Mouse (Mus musculus) limb, embryonic 14.5 days (tissue): ENCODE results near the gene Fbxl20. TPM values are rescaled to one million over a fixed set of nuclear protein-coding genes. Genes with fewer than 3 reads are reported as not detected.

Source experiments
- ATAC-seq: fragments of 200-750 bp; cut with Nextera tagmentation; 2 replicates; pipeline ENCODE4 v1.8.0; 2017; ENCODE audit warnings: low read depth, moderate number of reproducible peaks, moderate TSS enrichment; ENCODE audit not compliant: low FRiP score
- DNase-seq: peaks from one replicate; pipeline ENCODE4 v3.0.0-alpha.2; 2015; ENCODE audit warnings: low spot score
- H3K27ac ChIP-seq: fragments of 300-500 bp; sonication (generic); replicated peaks from 2 replicates; pipeline ENCODE4 v1.5.1; 2014; ENCODE audit warnings: low read depth, mild to moderate bottlenecking, low read length, moderate library complexity, mixed read lengths
- H3K27me3 ChIP-seq: fragments of 300-500 bp; sonication (generic); 2 replicates; pipeline ENCODE4 v1.6.1; 2014; ENCODE audit warnings: low read length, mixed read lengths; ENCODE audit not compliant: control insufficient read depth, insufficient read depth
- H3K36me3 ChIP-seq: fragments of 300-500 bp; sonication (generic); 2 replicates; pipeline ENCODE4 v1.6.1; 2014; ENCODE audit warnings: mild to moderate bottlenecking, low read length, moderate library complexity, mixed read lengths; ENCODE audit not compliant: control insufficient read depth, insufficient read depth
- H3K4me1 ChIP-seq: fragments of 300-500 bp; sonication (generic); 2 replicates; pipeline ENCODE4 v1.6.1; 2014; ENCODE audit warnings: antibody characterized with exemption, low read length, mixed read lengths; ENCODE audit not compliant: control insufficient read depth, insufficient read depth
- H3K4me2 ChIP-seq: fragments of 300-500 bp; sonication (generic); replicated peaks from 2 replicates; pipeline ENCODE4 v1.6.1; 2014; ENCODE audit warnings: low read depth, mild to moderate bottlenecking, low read length, moderate library complexity; ENCODE audit not compliant: severe bottlenecking
- H3K4me3 ChIP-seq: fragments of 300-500 bp; sonication (generic); replicated peaks from 2 replicates; pipeline ENCODE4 v1.5.1; 2014; ENCODE audit warnings: low read length
- H3K9ac ChIP-seq: fragments of 300-500 bp; sonication (generic); 2 replicates; pipeline ENCODE4 v1.6.1; 2014; ENCODE audit warnings: mild to moderate bottlenecking, low read depth, low read length, moderate library complexity; ENCODE audit not compliant: severe bottlenecking
- H3K9me3 ChIP-seq: fragments of 300-500 bp; sonication (generic); 2 replicates; pipeline ENCODE4 v1.6.1; 2016; ENCODE audit warnings: low read length; ENCODE audit not compliant: control insufficient read depth
- POLR2A ChIP-seq: fragments of 200-500 bp; IDR thresholded peaks from 2 replicates; pipeline ENCODE4 v1.8.0; 2012; ENCODE audit warnings: inconsistent platforms, mild to moderate bottlenecking, moderate library complexity, borderline replicate concordance; ENCODE audit not compliant: insufficient read depth, insufficient read length; ENCODE audit errors: extremely low read depth
- WGBS: fragments of 180-500 bp; shearing (Covaris S2); extraction: QIAGEN DNeasy Blood & Tissue Kit; methylation state at CpG from one replicate; pipeline ENCODE4 v1.1.7; 2014; 5-methylcytosine and 5-hydroxymethylcytosine counted together
- polyA plus RNA-seq, 2 experiments: library from polyadenylated mRNA; depleted of rRNA in 1 of 2; stranded (reverse) in 1 of 2; unstranded in 1 of 2; fragments of >200 nt; fragmentation: Nextera tagmentation in 1 of 2; extraction: Ambion mirVana in 1 of 2; gene quantifications; 2 replicates each; pipeline versions ENCODE4 v1.2.1 to v1.2.3; 2012 to 2014

Gene Fbxl20
- polyA plus RNA-seq, 2 experiments, result 17.8 to 18.4 TPM

- H3K4me2 ChIP-seq, result no peak overlapping the region
- H3K36me3 ChIP-seq, result no peaks in the 10 kb centered on the region; the same call in 1 of the 2 replicates
- no peak overlapping the region for H3K9ac ChIP-seq
- no peak overlapping the region for H3K4me3 ChIP-seq
- no peaks in the 10 kb centered on the region for H3K9me3 ChIP-seq
- peaks cover 14% of the 10 kb centered on the region for H3K4me1 ChIP-seq
- H3K27me3 ChIP-seq, result no peaks in the 10 kb centered on the region
- no peak overlapping the region for H3K27ac ChIP-seq
- DNase-seq (no peak), ATAC-seq (no peak)
- 85% methylated on average over 7 of the region's 7 CpGs for WGBS
- no peak for TF ChIP-seq POLR2A
Observed at GRCm38 (mm10) chr11:98145856-98146255, 4.3 kb downstream of the Fbxl20 start.

GRCm38 (mm10) chr11:98142545-98142944, 7.7 kb downstream of the Fbxl20 start:
- DNase-seq (no peak), ATAC-seq (no peak)
- peaks cover 13% of the 10 kb centered on the region for H3K4me1 ChIP-seq
- TF ChIP-seq POLR2A, result no peak
- H3K9me3 ChIP-seq, result no peaks in the 10 kb centered on the region
- no peaks in the 10 kb centered on the region; the same call in 1 of the 2 replicates for H3K36me3 ChIP-seq
- no peaks in the 10 kb centered on the region for H3K27me3 ChIP-seq
- WGBS, result 96% methylated on average over 2 of the region's 2 CpGs
- no peak overlapping the region for H3K4me2 ChIP-seq
- no peak overlapping the region for H3K27ac ChIP-seq
- no peak overlapping the region for H3K9ac ChIP-seq
- no peak overlapping the region for H3K4me3 ChIP-seq

GRCm38 (mm10) chr11:98138894-98139293, 11.3 kb downstream of the Fbxl20 start:
- TF ChIP-seq POLR2A, result no peak
- DNase-seq (no peak), ATAC-seq (peak; percentile 54)
- 46% methylated on average over 7 of the region's 7 CpGs for WGBS
- Histone ChIP-seq H3K9me3 (no peaks in the 10 kb centered on the region), H3K27me3 (no peaks in the 10 kb centered on the region), H3K27ac (peak overlapping the region; percentile 43; the same call in 1 of the 2 replicates), H3K4me3 (no peak overlapping the region), H3K4me2 (no peak overlapping the region), H3K9ac (no peak overlapping the region), H3K4me1 (peaks cover 10% of the 10 kb centered on the region; the same call in 1 of the 2 replicates), H3K36me3 (peaks cover 3% of the 10 kb centered on the region; the same call in 1 of the 2 replicates)

GRCm38 (mm10) chr11:98137836-98138235, 12.4 kb downstream of the Fbxl20 start:
- no peak for DNase-seq
- Histone ChIP-seq H3K4me2 (no peak overlapping the region), H3K27me3 (no peaks in the 10 kb centered on the region), H3K27ac (no peak overlapping the region), H3K4me1 (peaks cover 10% of the 10 kb centered on the region; the same call in 1 of the 2 replicates), H3K36me3 (peaks cover 3% of the 10 kb centered on the region; the same call in 1 of the 2 replicates), H3K9ac (no peak overlapping the region), H3K4me3 (no peak overlapping the region), H3K9me3 (no peaks in the 10 kb centered on the region)
- 91% methylated on average over 11 of the region's 11 CpGs for WGBS
- ATAC-seq, result no peak
- TF ChIP-seq POLR2A, result no peak

GRCm38 (mm10) chr11:98134951-98135350, 15.3 kb downstream of the Fbxl20 start:
- H3K9me3 ChIP-seq, result no peaks in the 10 kb centered on the region
- TF ChIP-seq POLR2A, result no peak
- no peak for ATAC-seq
- H3K27ac ChIP-seq, result no peak overlapping the region
- H3K4me3 ChIP-seq, result no peak overlapping the region
- 0 out of 2 replicates have a peak, but pooled peaks cover 3% of the 10 kb centered on the region for H3K36me3 ChIP-seq
- no peak for DNase-seq
- H3K4me2 ChIP-seq, result no peak overlapping the region
- no peak overlapping the region for H3K9ac ChIP-seq
- peaks cover 10% of the 10 kb centered on the region; the same call in 1 of the 2 replicates for H3K4me1 ChIP-seq
- no peaks in the 10 kb centered on the region for H3K27me3 ChIP-seq
- WGBS, result 57% methylated on average over 4 of the region's 4 CpGs
